Mouse (Mus musculus) stomach, postnatal 0 days (tissue): Measurements from ENCODE around the gene Apoc3.

Experiments used
- CTCF ChIP-seq: IDR thresholded peaks from 2 replicates; pipeline ENCODE4 v1.5.1; 2016; ENCODE audit warnings: antibody characterized with exemption, low read depth, mild to moderate bottlenecking, moderate library complexity
- EP300 ChIP-seq: optimal IDR thresholded peaks from 2 replicates; pipeline ENCODE3; 2016; ENCODE audit warnings: antibody characterized with exemption

DNA sequence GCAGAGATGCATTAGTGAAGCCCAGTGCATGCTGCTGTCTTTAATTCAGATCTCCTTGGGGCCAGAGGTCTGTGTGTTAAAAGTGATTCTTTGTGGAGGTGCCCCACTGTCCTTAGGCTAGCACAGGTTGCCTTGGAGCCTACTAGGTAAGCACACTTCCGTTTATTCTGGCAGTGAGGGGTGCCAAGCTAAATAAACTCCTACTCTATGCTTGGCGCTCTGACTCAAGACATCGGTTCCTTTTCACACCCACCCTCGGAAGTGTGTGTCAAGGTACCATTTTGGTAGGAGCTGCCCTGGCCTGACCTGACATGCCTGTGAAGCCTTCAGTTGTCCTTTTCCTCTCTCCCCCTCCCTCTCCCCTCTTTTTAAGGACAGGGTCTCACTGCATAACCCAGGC lies 21.2 kb downstream of the Apoc3 start:
- TF ChIP-seq EP300, result no peak
- TF ChIP-seq CTCF, result no peak
